Mouse (Mus musculus) retina, embryonic 14.5 days (tissue): Measurements from ENCODE around the gene Cables2.
"Not testable (repeated sequence)": the region's sequence is repeated elsewhere in the genome, so short reads cannot be mapped to it uniquely, and the experiment has no call there.

Experiments
- DNase-seq: peaks from one replicate; pipeline ENCODE4 v3.0.0-alpha.2; 2015; ENCODE audit warnings: low spot score

Gene Cables2

GRCm38 (mm10) chr2:180277773-180278320, 4.6 kb upstream of the Cables2 start:
- DNase-seq, result no peak

DNA sequence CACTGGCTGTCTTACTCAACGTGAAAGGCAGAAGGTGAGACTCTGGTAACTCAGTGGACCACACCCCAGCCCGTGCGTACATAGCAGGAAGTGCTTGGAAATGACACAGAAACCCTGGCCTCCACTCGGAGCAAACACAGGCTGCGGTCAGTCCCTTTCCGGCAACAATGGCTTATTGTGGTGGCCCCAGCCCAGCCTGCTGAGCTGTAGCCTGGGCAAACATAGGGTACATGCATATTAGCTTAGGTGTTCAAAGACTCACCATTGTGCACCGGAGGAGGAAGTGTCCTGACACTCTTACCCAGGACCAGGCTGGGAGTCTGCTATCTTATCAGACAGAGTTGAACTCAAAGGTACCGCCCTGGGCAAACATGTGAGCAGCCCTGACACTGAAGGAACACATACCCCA, 3.6 kb upstream of the Cables2 start:
- no peak for DNase-seq

- DNase-seq, result no peak
Measured at GRCm38 (mm10) chr2:180276385-180276784, 3.1 kb upstream of the Cables2 start.

GRCm38 (mm10) chr2:180275836-180276235, 2.5 kb upstream of the Cables2 start:
- peak; percentile 94 for DNase-seq

- DNase-seq, result no peak
Measured at GRCm38 (mm10) chr2:180274523-180274922, 1.2 kb upstream of the Cables2 start.

GRCm38 (mm10) chr2:180272884-180273321, 393 bp downstream of the Cables2 start:
- no peak for DNase-seq

GRCm38 (mm10) chr2:180271804-180272395, 1.4 kb downstream of the Cables2 start:
- DNase-seq, result no peak

DNA sequence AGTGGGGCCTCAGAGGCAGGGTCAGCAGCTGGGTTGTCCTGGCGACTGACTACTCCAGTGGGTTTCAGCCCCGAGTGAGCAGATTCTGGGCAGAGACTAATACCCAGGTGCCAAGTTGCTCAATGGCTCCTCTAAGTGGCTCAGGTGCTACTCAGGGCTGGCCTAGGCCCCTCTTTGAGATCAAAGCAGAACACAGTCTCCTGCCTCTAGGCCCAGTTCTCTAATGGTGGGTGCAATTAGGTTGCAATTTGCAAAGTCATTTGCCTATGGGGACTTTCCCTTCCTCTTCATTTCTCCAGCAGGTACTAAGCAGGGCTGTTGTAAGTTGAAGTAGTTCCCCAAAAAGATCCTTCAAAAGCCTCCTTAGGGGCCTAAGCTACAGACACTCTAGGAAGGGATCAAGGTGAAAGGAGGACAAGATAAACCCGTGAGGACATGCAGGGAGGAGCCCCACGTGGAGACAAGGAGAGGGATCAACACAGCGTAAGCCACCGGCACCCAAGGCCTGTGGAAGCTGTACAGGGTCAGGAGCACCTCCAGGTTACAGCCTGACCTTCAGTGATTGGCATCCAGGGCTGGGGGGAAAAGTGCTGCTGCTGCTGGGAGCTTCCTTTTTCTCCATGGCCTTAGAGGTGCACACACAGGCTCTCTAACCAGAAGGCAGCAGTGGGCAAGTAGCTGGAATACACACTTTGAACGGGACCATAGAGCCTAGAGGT, 2.6 kb downstream of the Cables2 start:
- no peak for DNase-seq

DNA sequence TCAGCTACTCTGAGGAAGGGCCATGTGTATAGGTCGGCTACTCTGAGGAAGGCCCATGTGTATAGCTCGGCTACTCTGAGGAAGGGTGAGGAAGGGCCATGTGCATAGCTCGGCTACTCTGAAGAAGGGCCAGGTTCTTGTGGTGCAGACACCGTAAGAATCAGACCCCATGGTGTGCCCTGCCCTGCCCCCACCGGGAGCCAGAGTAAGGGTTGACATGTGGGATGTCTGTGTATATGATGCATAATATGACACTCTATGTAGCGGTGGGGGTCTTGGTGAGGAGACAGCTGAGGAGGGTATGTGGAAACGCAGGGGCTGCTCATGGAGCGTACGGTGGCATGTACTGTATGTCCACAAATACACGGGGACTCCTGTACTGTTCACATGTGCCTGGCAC, 4.0 kb downstream of the Cables2 start:
- no peak for DNase-seq

GRCm38 (mm10) chr2:180267955-180268354, 5.3 kb downstream of the Cables2 start:
- DNase-seq, result no peak

GRCm38 (mm10) chr2:180262891-180263290, 10.4 kb downstream of the Cables2 start:
- no peak for DNase-seq

DNA sequence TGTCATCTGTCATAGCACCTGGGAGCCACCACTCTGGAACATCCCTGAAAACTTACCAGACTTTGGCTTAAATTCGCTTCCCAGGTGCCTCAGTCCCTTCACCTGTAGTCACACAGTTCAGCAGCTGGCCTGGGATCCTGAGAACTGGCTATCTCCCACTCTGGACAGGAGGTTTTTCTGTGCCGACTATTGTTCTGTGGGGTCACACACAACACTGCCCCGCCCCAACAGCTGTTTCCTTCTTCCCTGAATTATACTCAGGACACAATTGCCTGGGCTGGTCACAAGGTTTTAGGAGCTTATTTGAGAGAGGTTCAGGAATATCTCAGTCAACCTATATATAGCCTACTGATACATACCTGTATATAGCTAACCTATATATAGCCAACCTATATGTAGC, 10.9 kb downstream of the Cables2 start:
- no peak for DNase-seq

- DNase-seq, result no peak
Measured at GRCm38 (mm10) chr2:180261901-180262300, 11.4 kb downstream of the Cables2 start.

DNA sequence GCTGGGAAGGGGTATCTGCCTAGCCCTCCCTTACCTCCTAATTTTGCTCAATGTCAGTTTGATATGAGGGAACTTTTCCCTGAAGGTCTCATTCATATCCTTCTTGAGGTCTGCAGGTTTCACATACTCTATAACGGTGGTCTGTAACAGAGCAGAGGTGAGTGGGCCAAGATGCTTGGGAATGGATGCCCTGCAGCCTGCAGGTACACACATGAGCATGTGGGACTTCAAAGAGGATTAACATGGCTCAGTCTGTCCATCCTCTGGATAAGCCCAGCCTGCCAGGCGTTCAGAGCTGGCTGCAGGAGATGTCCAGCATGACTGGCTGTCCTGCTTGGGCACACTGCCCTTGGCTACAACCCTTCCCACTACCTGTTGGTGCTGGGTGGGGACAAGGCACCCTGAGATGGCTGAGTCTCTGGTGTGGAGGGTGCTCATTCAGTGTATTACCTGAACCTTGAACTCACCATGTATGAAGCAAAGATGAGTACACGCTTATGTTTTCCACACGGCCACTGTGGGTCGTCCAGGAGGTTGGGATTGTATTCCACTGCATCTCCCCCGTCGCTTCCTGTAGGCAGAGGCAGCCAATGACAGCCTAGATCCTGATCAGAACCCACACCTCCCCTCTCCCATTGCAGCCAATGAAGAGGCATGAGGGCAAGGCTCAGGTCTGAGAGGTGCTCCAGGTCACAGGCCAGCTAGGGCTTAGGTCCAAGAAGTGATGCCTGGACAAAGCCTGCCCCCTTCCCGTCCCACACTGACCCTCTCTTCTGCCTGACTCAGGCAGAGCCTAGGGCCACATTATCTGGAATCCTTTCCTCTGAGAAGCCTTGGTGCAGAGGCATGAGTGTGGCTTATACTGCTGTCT, 12.5 kb downstream of the Cables2 start:
- no peak for DNase-seq

- not testable (repeated sequence) for DNase-seq
Measured at GRCm38 (mm10) chr2:180259826-180260609, 13.3 kb downstream of the Cables2 start.

GRCm38 (mm10) chr2:180258951-180259484, 14.3 kb downstream of the Cables2 start:
- DNase-seq, result not testable (repeated sequence)

DNA sequence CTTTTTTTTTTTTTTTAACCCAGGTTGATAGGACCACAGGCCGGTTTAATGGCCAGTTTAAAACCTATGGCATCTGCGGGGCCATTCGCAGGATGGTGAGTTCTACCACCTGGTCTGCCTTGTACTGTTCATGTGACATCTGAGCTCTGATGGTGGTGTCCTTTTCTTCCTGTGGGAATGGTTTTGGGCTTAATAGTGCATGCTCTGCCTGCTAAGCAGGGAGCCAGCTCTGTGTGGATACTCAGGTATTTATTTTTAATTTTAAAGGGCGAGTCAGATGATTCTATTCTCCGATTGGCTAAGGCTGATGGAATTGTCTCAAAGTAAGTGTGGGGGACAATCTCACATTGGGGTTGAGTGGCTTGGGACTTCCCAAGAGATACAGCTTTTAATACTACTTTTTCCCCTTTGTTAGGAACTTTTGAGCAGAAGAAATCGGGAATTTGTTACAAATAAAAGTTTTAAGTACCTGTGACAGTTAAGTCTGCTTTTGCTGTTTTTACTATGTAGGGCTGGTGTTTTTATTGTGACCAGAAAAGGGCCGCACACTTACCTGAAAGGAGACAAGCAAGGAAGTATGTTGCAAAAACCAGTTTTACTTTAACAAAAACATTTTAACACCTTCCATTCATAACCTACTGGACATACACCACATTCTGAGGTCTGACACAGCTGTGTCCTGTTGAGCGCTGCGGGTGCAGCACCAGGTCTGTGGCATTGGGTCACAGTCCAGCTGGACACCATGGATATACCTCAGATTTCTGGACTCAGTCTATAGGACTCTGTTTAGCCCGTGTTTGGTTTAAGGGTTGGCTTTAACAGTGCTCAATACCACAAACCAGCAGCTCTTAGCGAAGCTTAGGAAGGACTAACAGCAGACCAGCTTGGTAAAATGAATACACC, 15.1 kb downstream of the Cables2 start:
- DNase-seq, result no peak

GRCm38 (mm10) chr2:180257001-180257521, 16.2 kb downstream of the Cables2 start, which contains the start of gene Rps21:
Gene Rps21 (plus strand): TSS chr2:180257377.
- peak; percentile 100 for DNase-seq

DNA sequence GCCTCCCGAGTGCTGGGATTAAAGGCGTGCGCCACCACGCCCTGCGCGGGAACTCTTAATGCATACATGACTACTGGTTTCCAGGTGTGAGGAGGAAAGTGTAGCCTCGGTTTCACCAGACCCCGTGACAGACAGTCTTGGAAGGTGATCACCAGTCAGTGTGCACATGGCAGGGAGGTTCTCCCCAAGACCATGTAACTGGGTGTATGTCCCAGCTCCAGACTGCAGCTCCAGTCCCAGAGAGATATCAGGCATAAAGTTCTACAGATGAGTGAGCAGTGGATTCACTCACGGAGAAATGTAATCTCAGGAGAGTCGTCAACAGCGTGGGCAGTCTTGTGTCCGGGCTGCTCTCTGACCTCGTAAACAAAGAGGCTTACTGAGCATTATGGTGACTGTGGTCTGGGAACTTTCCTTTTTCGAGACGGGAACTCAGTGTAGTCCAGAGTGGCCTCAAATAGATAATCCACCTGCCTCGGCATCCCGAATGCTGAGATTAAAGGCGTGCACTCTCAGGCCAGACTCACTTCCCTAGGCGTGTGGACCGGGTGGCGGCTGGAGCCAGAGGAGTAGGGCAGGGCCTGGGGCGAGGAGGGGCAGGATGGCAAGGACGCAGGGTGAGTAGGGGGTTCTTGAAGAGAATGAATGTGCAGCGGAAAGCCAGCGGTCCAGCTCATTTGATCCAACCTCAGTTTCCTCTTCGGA, 16.8 kb downstream of the Cables2 start:
- no peak for DNase-seq
